Mouse (Mus musculus) neural tube, embryonic 11.5 days (tissue): ENCODE measurements around the gene Zdhhc11. TPM values are rescaled to one million over a fixed set of nuclear protein-coding genes. Genes with fewer than 3 reads are reported as not detected.
A peak's percentile ranks its signal among the peaks of the same experiment; 100 is the strongest.
"Not testable (repeated sequence)": the region's sequence is repeated elsewhere in the genome, so short reads cannot be mapped to it uniquely, and the experiment has no call there.

Source experiments
- ATAC-seq: fragments of 200-750 bp; cut with Nextera tagmentation; 2 replicates; pipeline ENCODE4 v1.8.0; 2017; ENCODE audit warnings: moderate number of reproducible peaks, mild to moderate bottlenecking, moderate TSS enrichment, moderate library complexity; ENCODE audit not compliant: insufficient read depth, low FRiP score, low TSS enrichment
- DNase-seq: peaks from one replicate; pipeline ENCODE4 v3.0.0-alpha.2; 2015; ENCODE audit warnings: low spot score
- H3K27ac ChIP-seq: fragments of 300-500 bp; sonication (generic); 2 replicates; pipeline ENCODE4 v1.5.1; 2014; ENCODE audit warnings: low read depth, mild to moderate bottlenecking, low read length
- H3K27me3 ChIP-seq: fragments of 300-500 bp; sonication (generic); 2 replicates; pipeline ENCODE4 v1.6.1; 2014; ENCODE audit warnings: mild to moderate bottlenecking, low read length, mixed read lengths; ENCODE audit not compliant: control insufficient read depth, insufficient read depth
- H3K36me3 ChIP-seq: fragments of 300-500 bp; sonication (generic); 2 replicates; pipeline ENCODE4 v1.6.1; 2014; ENCODE audit warnings: mild to moderate bottlenecking, low read length, moderate library complexity, mixed read lengths; ENCODE audit not compliant: control insufficient read depth, insufficient read depth
- H3K4me1 ChIP-seq: fragments of 300-500 bp; sonication (generic); 2 replicates; pipeline ENCODE4 v1.6.1; 2014; ENCODE audit warnings: low read length, mixed read lengths; ENCODE audit not compliant: control insufficient read depth, insufficient read depth
- H3K4me2 ChIP-seq: fragments of 300-500 bp; sonication (generic); 2 replicates; pipeline ENCODE4 v1.6.1; 2014; ENCODE audit warnings: low read depth, mild to moderate bottlenecking, moderate library complexity
- H3K4me3 ChIP-seq: fragments of 300-500 bp; sonication (generic); 2 replicates; pipeline ENCODE4 v1.5.1; 2014; ENCODE audit warnings: low read depth, low read length
- H3K9ac ChIP-seq: fragments of 300-500 bp; sonication (generic); 2 replicates; pipeline ENCODE4 v1.6.1; 2014; ENCODE audit warnings: mild to moderate bottlenecking, low read length
- H3K9me3 ChIP-seq: fragments of 300-500 bp; sonication (generic); 2 replicates; pipeline ENCODE4 v1.6.1; 2016; ENCODE audit warnings: low read length; ENCODE audit not compliant: control insufficient read depth
- WGBS: fragments of 180-500 bp; shearing (Covaris S2); extraction: QIAGEN DNeasy Blood & Tissue Kit; methylation state at CpG from one replicate; pipeline ENCODE4 v1.1.7; 2014; 5-methylcytosine and 5-hydroxymethylcytosine counted together
- polyA plus RNA-seq: library from polyadenylated mRNA; unstranded; fragments of >200 nt; fragmentation: Nextera tagmentation; extraction: Ambion mirVana; gene quantifications from 2 replicates; pipeline ENCODE4 v1.2.1, GENCODE M21; 2014

The Zdhhc11 gene
- polyA plus RNA-seq, 1 experiment from 2014 or later = not detected

DNA sequence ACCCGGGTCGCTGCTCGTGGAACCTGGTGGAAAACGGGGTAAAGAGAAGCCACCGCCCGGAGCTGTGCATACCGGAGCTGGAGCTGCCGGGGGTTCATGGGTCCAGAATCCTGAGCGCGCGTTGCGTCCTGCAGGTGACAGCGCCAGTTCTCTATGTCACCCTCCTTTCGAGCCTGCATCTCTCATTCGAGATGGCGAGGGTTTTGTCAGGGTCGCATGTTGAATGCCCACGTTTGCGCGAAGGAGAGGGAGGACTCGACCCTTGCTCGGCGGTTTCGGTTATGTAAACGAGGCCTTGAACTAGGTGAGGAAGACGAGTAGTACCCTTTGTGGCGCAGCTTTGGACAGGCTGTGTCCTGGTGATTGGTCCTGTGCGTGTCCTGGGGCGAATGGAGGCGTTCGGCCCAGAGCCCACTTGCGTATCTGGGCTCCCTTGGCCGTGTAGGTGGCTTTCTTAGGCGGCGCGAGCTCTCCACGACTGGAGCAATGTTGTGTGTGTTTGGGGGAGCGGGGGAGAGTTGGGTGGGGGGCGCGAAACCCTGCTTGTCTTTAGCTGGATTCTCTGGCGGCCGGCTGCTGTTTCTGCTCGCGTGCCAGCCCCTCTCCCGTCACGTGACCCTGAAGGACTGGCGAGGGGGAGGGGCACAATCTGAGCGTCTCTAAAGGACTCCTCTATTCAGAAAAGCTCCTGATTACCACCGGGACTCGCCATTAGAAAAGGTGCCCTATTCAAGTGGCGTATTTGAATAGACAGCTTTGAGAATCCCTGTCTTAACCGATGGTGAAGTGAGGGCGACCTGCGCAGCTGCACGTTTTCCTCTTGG, 46.4 kb downstream of the Zdhhc11 start:
- DNase-seq (peak; percentile 80), ATAC-seq (peak; percentile 70)
- no peaks in the 10 kb centered on the region for H3K9me3 ChIP-seq
- no peak overlapping the region for H3K27ac ChIP-seq
- H3K4me1 ChIP-seq = no peaks in the 10 kb centered on the region
- under 1% methylated on average over 55 of the region's 55 CpGs for WGBS
- peaks cover 6% of the 10 kb centered on the region; the same call in 1 of the 2 replicates for H3K27me3 ChIP-seq
- H3K4me3 ChIP-seq = peak overlapping the region; percentile 51
- H3K36me3 ChIP-seq = no peaks in the 10 kb centered on the region
- H3K9ac ChIP-seq = peak overlapping the region; percentile 65
- H3K4me2 ChIP-seq = peak overlapping the region; percentile 99

DNA sequence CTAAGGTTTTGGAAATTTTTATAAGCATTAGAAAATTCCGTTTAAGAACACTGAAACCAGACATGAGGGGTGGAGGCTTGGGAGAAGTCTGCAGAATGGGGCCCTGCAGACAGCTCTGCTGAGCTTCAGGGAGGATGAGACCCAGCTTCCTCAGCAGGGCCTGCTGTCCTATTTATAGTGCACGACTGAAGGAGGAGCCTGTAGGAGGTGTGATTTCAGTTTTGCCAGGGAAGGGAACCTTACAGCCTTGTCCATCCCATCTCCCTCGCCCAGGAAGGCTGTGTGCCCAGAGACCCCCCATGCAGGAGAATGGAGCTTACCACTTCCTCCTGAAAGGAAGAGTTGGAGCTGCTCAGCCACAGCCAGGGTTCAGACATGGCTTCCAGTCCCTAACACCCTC, 47.0 kb downstream of the Zdhhc11 start:
- Histone ChIP-seq H3K36me3 (no peaks in the 10 kb centered on the region), H3K9ac (no peak overlapping the region; the same call in 1 of the 2 replicates), H3K27me3 (peaks cover 6% of the 10 kb centered on the region; the same call in 1 of the 2 replicates), H3K4me3 (peak overlapping the region; percentile 51), H3K9me3 (no peaks in the 10 kb centered on the region), H3K4me1 (no peaks in the 10 kb centered on the region), H3K4me2 (peak overlapping the region; percentile 99), H3K27ac (no peak overlapping the region)
- DNase-seq = no peak
- WGBS = 10% methylated on average over 3 of the region's 3 CpGs
- no peak for ATAC-seq

DNA sequence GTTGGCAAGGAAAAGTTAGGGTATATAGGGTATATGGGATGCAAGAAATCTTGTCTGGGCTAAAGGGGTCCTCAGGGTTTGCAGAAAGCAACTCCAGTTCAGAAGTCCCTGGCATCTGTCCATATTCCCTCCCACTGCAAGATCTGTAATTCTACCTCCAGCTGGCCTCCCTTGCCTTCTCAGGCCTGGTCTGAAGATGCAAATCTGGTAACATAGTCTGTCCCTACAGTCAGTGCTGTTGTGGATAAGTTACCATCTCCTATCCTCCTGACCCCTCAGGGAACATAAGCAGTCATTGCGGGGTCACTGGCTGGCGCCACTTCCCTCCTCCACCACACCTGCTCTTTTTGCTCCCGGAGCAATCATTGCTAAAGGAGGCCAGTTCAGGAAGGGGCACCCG, 52.3 kb downstream of the Zdhhc11 start:
- DNase-seq = no peak
- no peak overlapping the region for H3K4me3 ChIP-seq
- no peak overlapping the region for H3K9ac ChIP-seq
- H3K9me3 ChIP-seq = no peaks in the 10 kb centered on the region
- WGBS = 78% methylated on average over 4 of the region's 4 CpGs
- no peaks in the 10 kb centered on the region for H3K36me3 ChIP-seq
- no peaks in the 10 kb centered on the region for H3K4me1 ChIP-seq
- no peak overlapping the region for H3K27ac ChIP-seq
- no peak overlapping the region for H3K4me2 ChIP-seq
- ATAC-seq = no peak
- H3K27me3 ChIP-seq = no peaks in the 10 kb centered on the region

DNA sequence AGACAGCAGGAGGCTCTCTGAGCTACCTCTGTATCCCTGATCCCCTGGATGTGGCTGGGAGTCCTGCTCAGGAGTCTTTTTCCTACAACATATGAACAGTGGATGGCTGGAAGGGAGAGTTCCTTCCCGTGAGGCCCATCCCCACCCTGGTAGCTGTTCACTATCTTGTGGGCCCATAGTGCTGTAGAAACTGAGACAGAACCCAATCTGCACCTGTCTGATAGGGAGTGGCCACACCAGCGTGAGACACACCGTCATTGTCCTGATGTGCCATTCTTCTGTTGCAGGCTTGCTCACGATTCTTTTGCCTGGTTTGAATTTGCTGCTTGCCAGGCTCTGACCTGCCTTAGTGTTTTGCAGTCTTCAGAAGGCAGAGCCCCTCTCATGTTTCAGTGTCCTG, 53.8 kb downstream of the Zdhhc11 start:
- no peak for ATAC-seq

DNA sequence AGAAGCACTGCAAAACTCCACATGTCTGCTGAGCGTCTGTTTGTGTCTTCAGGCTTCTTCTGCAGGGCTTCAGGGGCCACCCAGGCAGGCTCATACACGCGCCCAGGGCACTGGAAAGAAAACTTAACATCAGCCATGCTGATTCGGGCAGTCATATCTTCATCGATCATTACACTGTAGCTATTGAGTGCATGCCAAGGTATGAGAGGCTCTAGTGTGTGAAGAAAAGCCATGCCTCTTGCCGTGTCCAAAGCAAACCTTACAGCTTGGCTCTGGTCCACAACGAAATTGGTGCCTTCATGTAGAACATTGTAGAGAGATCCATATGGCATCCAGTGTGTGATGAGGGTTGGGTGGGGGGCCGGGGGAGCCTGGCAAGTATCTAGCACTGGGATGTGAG, 55.4 kb downstream of the Zdhhc11 start:
- H3K27me3 ChIP-seq, ATAC-seq, H3K4me2 ChIP-seq, H3K4me3 ChIP-seq, H3K36me3 ChIP-seq, H3K4me1 ChIP-seq, H3K9me3 ChIP-seq, DNase-seq, H3K27ac ChIP-seq, H3K9ac ChIP-seq: not testable (repeated sequence)
- 94% methylated on average over 8 of the region's 8 CpGs for WGBS

More for the DNA sequence above, 53.8 kb downstream of the Zdhhc11 start:
- Histone ChIP-seq H3K4me3 (no peak overlapping the region), H3K36me3 (no peaks in the 10 kb centered on the region), H3K27me3 (no peaks in the 10 kb centered on the region), H3K4me1 (no peaks in the 10 kb centered on the region), H3K27ac (no peak overlapping the region), H3K9ac (no peak overlapping the region), H3K9me3 (no peaks in the 10 kb centered on the region), H3K4me2 (no peak overlapping the region)
- 79% methylated on average over 4 of the region's 4 CpGs for WGBS
- no peak for DNase-seq

GRCm38 (mm10) chr13:74025151-74026081, 61.8 kb downstream of the Zdhhc11 start:
- no peaks in the 10 kb centered on the region for H3K9me3 ChIP-seq
- H3K4me3 ChIP-seq = no peak overlapping the region
- ATAC-seq = no peak
- DNase-seq = no peak
- WGBS = 71% methylated on average over 4 of the region's 4 CpGs
- no peak overlapping the region for H3K4me2 ChIP-seq
- H3K27me3 ChIP-seq = no peaks in the 10 kb centered on the region
- H3K36me3 ChIP-seq = no peaks in the 10 kb centered on the region
- H3K27ac ChIP-seq = no peak overlapping the region
- no peak overlapping the region for H3K9ac ChIP-seq
- no peaks in the 10 kb centered on the region for H3K4me1 ChIP-seq

- H3K36me3 ChIP-seq = no peaks in the 10 kb centered on the region
- H3K9ac ChIP-seq = no peak overlapping the region
- H3K4me2 ChIP-seq = no peak overlapping the region
- 15% methylated on average over 2 of the region's 2 CpGs for WGBS
- no peak overlapping the region for H3K4me3 ChIP-seq
- no peaks in the 10 kb centered on the region for H3K27me3 ChIP-seq
- H3K4me1 ChIP-seq = no peaks in the 10 kb centered on the region
- no peak for ATAC-seq
- peak; percentile 29 for DNase-seq
- H3K9me3 ChIP-seq = no peaks in the 10 kb centered on the region
- H3K27ac ChIP-seq = no peak overlapping the region
These were observed 62.6 kb downstream of the Zdhhc11 start for GRCm38 (mm10) chr13:74026215-74026614.

DNA sequence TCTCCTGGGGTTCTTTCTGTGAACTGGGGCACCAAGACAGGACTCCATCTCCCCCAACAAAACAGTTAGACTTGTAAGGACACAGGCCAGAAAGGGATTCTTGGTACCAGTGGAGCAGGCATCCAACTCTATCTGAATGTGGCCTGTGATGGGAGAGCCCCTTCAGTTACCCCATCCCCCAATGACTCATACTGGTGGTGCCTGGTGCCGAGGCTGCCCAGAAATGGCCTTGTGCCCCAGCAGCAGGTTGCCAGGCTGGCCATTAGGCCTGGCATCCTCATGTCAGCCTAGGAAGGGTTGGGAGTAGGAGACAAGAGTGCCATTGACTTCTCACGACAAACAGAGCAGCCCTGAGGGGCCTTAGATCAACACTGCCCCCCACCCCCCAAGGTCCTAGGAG, 64.5 kb downstream of the Zdhhc11 start:
- Histone ChIP-seq H3K4me1 (no peaks in the 10 kb centered on the region), H3K36me3 (no peaks in the 10 kb centered on the region), H3K4me3 (no peak overlapping the region), H3K27ac (no peak overlapping the region), H3K9me3 (no peaks in the 10 kb centered on the region), H3K4me2 (no peak overlapping the region), H3K9ac (no peak overlapping the region), H3K27me3 (no peaks in the 10 kb centered on the region)
- DNase-seq (no peak), ATAC-seq (no peak)
- WGBS = 62% methylated on average over 2 of the region's 2 CpGs
